8 mouse cellular contexts compared by ENCODE assay signal in genomic region chr12:113152272-113152661, GRCm38 (mm10). TPM values are rescaled to one million over a fixed set of nuclear protein-coding genes. Genes with fewer than 3 reads are reported as not detected.
DNase-seq lines count a peak whose midpoint lies in the region; ATAC-seq and TF ChIP-seq lines count a peak whose summit lies in the region.

No protein-coding gene starts in this region.

- no peak overlapping the region for H3K27ac ChIP-seq in kidney, embryonic 16.5 days (ENCODE audit: low read length)

- DNase-seq in MN1 (ENCODE audit: low spot score): peak; percentile 34
- DNase-seq in heart, adult 18-20 months: peak; percentile 74 to 79
- DNase-seq in lung, postnatal 4 days: peak; percentile 62
- peak; percentile 68 to 79 for DNase-seq in thymus, postnatal 36 days
- no peak for DNase-seq in adrenal gland, adult 2 months
- DNase-seq in layer of hippocampus, adult 9-10 months (ENCODE audit: low spot score): no peak

- TF ChIP-seq CTCF in C2C12 (IDR thresholded peaks at IDR 0.05; ENCODE audit: control insufficient read depth, insufficient read depth, insufficient read length): no peak

- H3K9me3 ChIP-seq in kidney, embryonic 16.5 days (ENCODE audit: low read length): no peaks in the 10 kb centered on the region

- peaks cover 12% of the 10 kb centered on the region for H3K36me3 ChIP-seq in C2C12 (ENCODE audit: control insufficient read depth, insufficient read depth)
- H3K36me3 ChIP-seq in kidney, embryonic 16.5 days (ENCODE audit: insufficient read depth, low read length): no peaks in the 10 kb centered on the region

- no peak for ATAC-seq in kidney, embryonic 16.5 days (ENCODE audit: low FRiP score, low TSS enrichment)

- H3K27me3 ChIP-seq in C2C12 (ENCODE audit: control insufficient read depth, insufficient read depth, insufficient read length): no peaks in the 10 kb centered on the region
- no peaks in the 10 kb centered on the region; the same call in 1 of the 2 replicates for H3K27me3 ChIP-seq in kidney, embryonic 16.5 days (ENCODE audit: insufficient read depth, low read length)

- H3K9ac ChIP-seq in kidney, embryonic 16.5 days (replicated peaks; ENCODE audit: low read length): peak overlapping the region; percentile 70

- WGBS in kidney, embryonic 16.5 days: 29% methylated on average over 19 of the region's 19 CpGs

- peaks cover 47% of the 10 kb centered on the region for H3K4me1 ChIP-seq in kidney, embryonic 16.5 days (ENCODE audit: insufficient read depth, low read length)

- peak overlapping the region; percentile 83 for H3ac ChIP-seq in C2C12 (ENCODE audit: control insufficient read depth, insufficient read length, low read depth)

- peaks cover 33% of the 10 kb centered on the region for H3K79me2 ChIP-seq in C2C12 (ENCODE audit: control insufficient read depth, insufficient read depth)

- peak overlapping the region; percentile 95 for H3K4me2 ChIP-seq in kidney, embryonic 16.5 days (replicated peaks; ENCODE audit: low read depth, low read length)

- H3K79me3 ChIP-seq in C2C12 (ENCODE audit: low read depth): peaks cover 11% of the 10 kb centered on the region

- H3K4me3 ChIP-seq in C2C12 (ENCODE audit: insufficient read depth, poor library complexity, severe bottlenecking): peak overlapping the region; percentile 72
- peak overlapping the region; percentile 63 for H3K4me3 ChIP-seq in kidney, embryonic 16.5 days (ENCODE audit: low read length)

TF ChIP-seq in C2C12, 6 proteins besides CTCF, POLR2A, EP300 and RAD21:
- no peak for TF ChIP-seq FOSL1 (IDR thresholded peaks at IDR 0.05; ENCODE audit: insufficient read depth, low read length, poor library complexity, severe bottlenecking)
- no peak for TF ChIP-seq MYOG (IDR thresholded peaks at IDR 0.05; ENCODE audit: control insufficient read depth, extremely low read depth, insufficient read length)
- no peak for TF ChIP-seq MYOD1 (IDR thresholded peaks at IDR 0.05; ENCODE audit: control insufficient read depth, insufficient read length, low read depth)
- no peak for TF ChIP-seq CEBPB (IDR thresholded peaks at IDR 0.05; ENCODE audit: low read depth)
- no peak for TF ChIP-seq MAX (IDR thresholded peaks at IDR 0.05)
- TF ChIP-seq USF1 (IDR thresholded peaks at IDR 0.05; ENCODE audit: low read depth): no peak

RNA-seq across cellular contexts. Expression of gene Tedc1, which starts 4.0 kb away (rescaled TPM):
- polyA plus RNA-seq in C2C12 (2012; fragmentation: generic; extraction: Trizol): 23.8 TPM
- total RNA-seq in heart, adult 18-20 months (2021): under 1 TPM; 0.31 to 0.89 TPM
- polyA plus RNA-seq in kidney, embryonic 16.5 days (2015; fragmentation: Nextera tagmentation; extraction: Ambion mirVana): 38.2 and 45.5 TPM in 2 replicates
- 1 to 10 TPM in 1 of 2 experiments, under 1 TPM in 1; 0.66 to 1.4 TPM for total RNA-seq in adrenal gland, adult 2 months (2021)
- 3.6 and 6.6 TPM in 2 replicates for polyA plus RNA-seq in adrenal gland, adult 2 months (2012; rRNA removed)

RNA-seq across cellular contexts. Expression of gene Crip1, which starts 6.2 kb away (rescaled TPM):
- polyA plus RNA-seq in C2C12 (2012; fragmentation: generic; extraction: Trizol): 1,644 TPM
- 100 to 1,000 TPM; 191 to 201 TPM for total RNA-seq in heart, adult 18-20 months (2021)
- polyA plus RNA-seq in kidney, embryonic 16.5 days (2015; fragmentation: Nextera tagmentation; extraction: Ambion mirVana): 270 and 293 TPM in 2 replicates
- 100 to 1,000 TPM in 1 of 2 experiments, 10 to 100 TPM in 1; 51.5 to 101 TPM for total RNA-seq in adrenal gland, adult 2 months (2021)
- polyA plus RNA-seq in adrenal gland, adult 2 months (2012; rRNA removed): 31.7 and 36.9 TPM in 2 replicates

RNA-seq across cellular contexts. Expression of gene Crip2, which starts 12.2 kb away (rescaled TPM):
- polyA plus RNA-seq in C2C12 (2012; fragmentation: generic; extraction: Trizol): 775 TPM
- 1,000 to 10,000 TPM; 1,463 to 1,557 TPM for total RNA-seq in heart, adult 18-20 months (2021)
- polyA plus RNA-seq in kidney, embryonic 16.5 days (2015; fragmentation: Nextera tagmentation; extraction: Ambion mirVana): 244 and 263 TPM in 2 replicates
- total RNA-seq in adrenal gland, adult 2 months (2021): 10 to 100 TPM; 57.5 to 58.2 TPM
- polyA plus RNA-seq in adrenal gland, adult 2 months (2012; rRNA removed): 159 and 168 TPM in 2 replicates

RNA-seq across cellular contexts. Expression of gene Tmem121, which starts 33.5 kb away (rescaled TPM):
- polyA plus RNA-seq in C2C12 (2012; fragmentation: generic; extraction: Trizol): 6.3 TPM
- total RNA-seq in heart, adult 18-20 months (2021): not detected
- 8.6 and 10.9 TPM in 2 replicates for polyA plus RNA-seq in kidney, embryonic 16.5 days (2015; fragmentation: Nextera tagmentation; extraction: Ambion mirVana)
- total RNA-seq in adrenal gland, adult 2 months (2021): 1 to 10 TPM; 2.8 to 9.7 TPM
- polyA plus RNA-seq in adrenal gland, adult 2 months (2012; rRNA removed): 11.9 and 15.9 TPM in 2 replicates

RNA-seq across cellular contexts. Expression of gene Mta1, which starts 54.2 kb away (rescaled TPM):
- polyA plus RNA-seq in C2C12 (2012; fragmentation: generic; extraction: Trizol): 90.8 TPM
- total RNA-seq in heart, adult 18-20 months (2021): 10 to 100 TPM; 43.9 to 46.2 TPM
- 15.4 and 15.9 TPM in 2 replicates for polyA plus RNA-seq in kidney, embryonic 16.5 days (2015; fragmentation: Nextera tagmentation; extraction: Ambion mirVana)
- total RNA-seq in adrenal gland, adult 2 months (2021): 100 to 1,000 TPM in 1 of 2 experiments, 10 to 100 TPM in 1; 76.6 to 102 TPM
- 164 TPM in 2 replicates for polyA plus RNA-seq in adrenal gland, adult 2 months (2012; rRNA removed)

Comparison
In these comparisons a context has a peak if more than half of its experiments do, and no peak if none do; other contexts are left out.
1. DNase-seq: peak in MN1 (single experiment), heart, adult 18-20 months (2 of 2), lung, postnatal 4 days (2 of 2) and thymus, postnatal 36 days (2 of 2); none in adrenal gland, adult 2 months (single experiment) and layer of hippocampus, adult 9-10 months (single experiment).